Mouse (Mus musculus): ENCODE data around the gene Acap2. TPM values are rescaled to one million over a fixed set of nuclear protein-coding genes. Genes with fewer than 3 reads are reported as not detected.
A peak's percentile ranks its signal among the peaks of the same experiment; 100 is the strongest.

Gene Acap2
- polyA plus RNA-seq (2016; fragmentation: Nextera tagmentation; extraction: Ambion mirVana) = 10.3 and 11.1 TPM in 2 replicates

DNA sequence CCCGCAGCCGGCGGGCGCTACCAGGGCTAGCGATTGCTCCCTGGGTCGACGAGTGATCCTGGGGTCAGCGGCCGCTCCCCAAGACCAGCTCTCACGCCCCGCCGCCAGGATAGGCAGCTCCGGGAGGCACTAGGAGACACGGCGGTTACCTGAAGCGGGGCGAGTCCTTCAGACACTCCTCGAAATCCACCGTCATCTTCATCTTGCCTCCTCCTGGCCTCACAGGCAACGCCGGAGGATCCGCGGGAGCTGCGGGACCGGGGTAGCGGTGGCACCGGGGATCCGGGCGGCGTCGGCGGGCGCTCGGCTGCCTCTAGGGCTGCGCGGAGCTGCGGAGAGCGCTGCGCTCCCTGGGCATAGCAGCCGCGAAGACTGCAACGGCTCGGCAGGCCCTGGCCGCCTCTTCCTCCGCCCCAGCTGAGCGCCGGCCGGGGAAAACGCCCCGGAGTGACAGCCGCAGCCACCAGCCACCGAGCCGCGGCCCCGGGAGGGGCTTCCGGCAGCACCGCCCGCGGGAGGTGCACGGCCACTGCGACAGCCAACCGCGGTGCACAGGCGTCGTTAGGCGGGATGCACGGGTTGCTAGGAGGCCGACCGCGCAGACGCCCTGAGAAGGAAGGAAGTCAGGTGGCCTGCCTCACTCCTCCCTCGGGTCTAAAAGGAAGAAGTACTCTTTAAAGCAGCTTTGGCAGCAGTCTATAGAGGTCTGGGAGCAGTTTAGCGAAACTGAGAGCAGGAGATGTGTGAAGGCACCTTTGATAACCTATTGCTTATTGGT, at the start of gene Acap2:
Gene Acap2 (minus strand): TSS at position 456 of the 778 bp plus-strand sequence.
- ATAC-seq = peak; percentile 98
- no peaks in the 10 kb centered on the region; the same call in 1 of the 2 replicates for H3K27me3 ChIP-seq (replicated peaks)

GRCm38 (mm10) chr16:31249401-31249800, 48.4 kb upstream of the Acap2 start:
- peaks cover 12% of the 10 kb centered on the region for H3K36me3 ChIP-seq
- H3K9me3 ChIP-seq (replicated peaks) = no peaks in the 10 kb centered on the region
- no peak overlapping the region for H3K4me2 ChIP-seq
- H3K27me3 ChIP-seq (replicated peaks) = no peaks in the 10 kb centered on the region
- H3K27ac ChIP-seq = no peak overlapping the region
- no peak for ATAC-seq
- peaks cover 10% of the 10 kb centered on the region for H3K4me1 ChIP-seq
- no peak overlapping the region for H3K4me3 ChIP-seq
- no peak overlapping the region for H3K9ac ChIP-seq
- WGBS (ENCODE audit: insufficient replicate concordance) = 84% methylated on average over 3 of the region's 3 CpGs

More for the DNA sequence above, at the start of gene Acap2:
- under 1% methylated on average over 70 of the region's 73 CpGs for WGBS (ENCODE audit: insufficient replicate concordance)
- peaks cover 40% of the 10 kb centered on the region for H3K4me1 ChIP-seq
- no peaks in the 10 kb centered on the region for H3K9me3 ChIP-seq (replicated peaks)
- H3K9ac ChIP-seq = peak within 1 kb of the TSS; percentile 92
- no peaks in the 10 kb centered on the region for H3K36me3 ChIP-seq
- H3K4me2 ChIP-seq = peak within 1 kb of the TSS; percentile 98
- H3K27ac ChIP-seq = peak within 1 kb of the TSS; percentile 92
- peak within 1 kb of the TSS; percentile 84 for H3K4me3 ChIP-seq

GRCm38 (mm10) chr16:31248717-31249116, 47.7 kb upstream of the Acap2 start:
- H3K27ac ChIP-seq = no peak overlapping the region
- no peak overlapping the region for H3K9ac ChIP-seq
- 83% methylated on average over 13 of the region's 13 CpGs for WGBS (ENCODE audit: insufficient replicate concordance)
- peaks cover 10% of the 10 kb centered on the region for H3K4me1 ChIP-seq
- no peaks in the 10 kb centered on the region for H3K9me3 ChIP-seq (replicated peaks)
- ATAC-seq = no peak
- H3K27me3 ChIP-seq (replicated peaks) = no peaks in the 10 kb centered on the region
- H3K4me3 ChIP-seq = no peak overlapping the region
- H3K36me3 ChIP-seq = peaks cover 12% of the 10 kb centered on the region
- H3K4me2 ChIP-seq = no peak overlapping the region

- H3K4me3 ChIP-seq = no peak overlapping the region
- no peaks in the 10 kb centered on the region for H3K27me3 ChIP-seq (replicated peaks)
- no peak overlapping the region for H3K4me2 ChIP-seq
- H3K36me3 ChIP-seq = peaks cover 7% of the 10 kb centered on the region
- H3K9me3 ChIP-seq (replicated peaks) = no peaks in the 10 kb centered on the region
- H3K9ac ChIP-seq = no peak overlapping the region
- 52% methylated on average over 7 of the region's 7 CpGs for WGBS (ENCODE audit: insufficient replicate concordance)
- H3K4me1 ChIP-seq = peaks cover 10% of the 10 kb centered on the region
- H3K27ac ChIP-seq = no peak overlapping the region
- no peak for ATAC-seq
Observed at GRCm38 (mm10) chr16:31247442-31247841, 46.4 kb upstream of the Acap2 start.

DNA sequence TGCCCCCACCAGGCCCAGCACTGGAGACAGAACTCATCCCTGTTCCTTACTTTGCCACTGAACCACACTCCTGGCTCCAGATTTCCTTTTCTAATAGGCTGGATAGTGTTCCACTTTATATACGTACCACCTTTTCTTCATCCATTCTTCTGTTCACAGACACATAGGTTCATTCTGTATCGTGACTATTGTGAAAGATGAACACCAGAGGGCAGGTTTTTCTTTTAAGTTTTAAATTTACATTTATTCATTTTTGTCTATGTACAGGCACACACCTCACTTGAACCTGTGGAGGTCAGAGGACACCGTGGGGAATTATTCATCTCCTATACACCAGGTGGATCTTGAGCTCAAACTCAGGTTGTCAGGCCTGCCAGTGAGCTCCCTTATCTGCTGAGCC, 43.0 kb upstream of the Acap2 start:
- H3K4me2 ChIP-seq = no peak overlapping the region
- no peak overlapping the region for H3K4me3 ChIP-seq
- 69% methylated on average over 3 of the region's 3 CpGs for WGBS (ENCODE audit: insufficient replicate concordance)
- no peaks in the 10 kb centered on the region for H3K36me3 ChIP-seq
- no peaks in the 10 kb centered on the region for H3K9me3 ChIP-seq (replicated peaks)
- no peak for ATAC-seq
- H3K4me1 ChIP-seq = no peaks in the 10 kb centered on the region
- no peak overlapping the region for H3K27ac ChIP-seq
- no peak overlapping the region for H3K9ac ChIP-seq
- no peaks in the 10 kb centered on the region for H3K27me3 ChIP-seq (replicated peaks)

GRCm38 (mm10) chr16:31241433-31241832, 40.4 kb upstream of the Acap2 start:
- no peaks in the 10 kb centered on the region for H3K9me3 ChIP-seq (replicated peaks)
- ATAC-seq = no peak
- WGBS (ENCODE audit: insufficient replicate concordance) = 75% methylated on average over 9 of the region's 9 CpGs
- H3K27me3 ChIP-seq (replicated peaks) = no peaks in the 10 kb centered on the region
- no peak overlapping the region for H3K27ac ChIP-seq
- H3K9ac ChIP-seq = no peak overlapping the region
- H3K36me3 ChIP-seq = no peaks in the 10 kb centered on the region
- H3K4me2 ChIP-seq = no peak overlapping the region
- H3K4me3 ChIP-seq = no peak overlapping the region
- no peaks in the 10 kb centered on the region for H3K4me1 ChIP-seq

DNA sequence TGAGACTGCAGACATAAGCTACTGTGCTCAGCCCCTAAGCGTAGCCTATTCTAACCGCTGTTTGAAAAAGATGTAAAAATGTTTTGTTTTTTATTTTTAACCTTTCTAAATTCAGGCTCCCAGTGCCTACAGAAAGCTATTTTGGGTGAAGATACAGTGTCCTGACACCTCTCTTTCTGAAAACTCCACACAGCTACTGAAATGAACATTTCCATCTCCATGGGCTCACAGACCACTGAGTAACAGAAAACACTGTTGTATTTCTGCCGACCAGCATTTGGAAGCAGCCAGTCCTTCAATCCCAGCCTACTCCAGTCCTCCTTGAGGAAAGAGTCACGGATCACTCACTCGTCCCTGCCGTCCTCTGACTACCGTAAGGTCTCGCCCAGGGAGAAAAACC, 39.5 kb upstream of the Acap2 start:
- H3K36me3 ChIP-seq = no peaks in the 10 kb centered on the region
- 0 out of 2 replicates have a peak, but pooled peaks cover under 1% of the 10 kb centered on the region for H3K4me1 ChIP-seq
- H3K27me3 ChIP-seq (replicated peaks) = 0 out of 2 replicates have a peak, but pooled peaks cover 5% of the 10 kb centered on the region
- no peak overlapping the region for H3K4me3 ChIP-seq
- no peaks in the 10 kb centered on the region for H3K9me3 ChIP-seq (replicated peaks)
- ATAC-seq = no peak
- no peak overlapping the region for H3K27ac ChIP-seq
- H3K4me2 ChIP-seq = no peak overlapping the region
- H3K9ac ChIP-seq = no peak overlapping the region
- WGBS (ENCODE audit: insufficient replicate concordance) = 74% methylated on average over 8 of the region's 8 CpGs

GRCm38 (mm10) chr16:31238281-31238680, 37.2 kb upstream of the Acap2 start:
- H3K4me1 ChIP-seq = peaks cover 22% of the 10 kb centered on the region
- ATAC-seq = no peak
- H3K27ac ChIP-seq = no peak overlapping the region
- WGBS (ENCODE audit: insufficient replicate concordance) = 78% methylated on average over 5 of the region's 5 CpGs
- no peaks in the 10 kb centered on the region for H3K36me3 ChIP-seq
- H3K4me2 ChIP-seq = no peak overlapping the region
- H3K9me3 ChIP-seq (replicated peaks) = no peaks in the 10 kb centered on the region
- no peak overlapping the region for H3K9ac ChIP-seq
- no peak overlapping the region for H3K4me3 ChIP-seq
- peaks cover 17% of the 10 kb centered on the region for H3K27me3 ChIP-seq (replicated peaks)

DNA sequence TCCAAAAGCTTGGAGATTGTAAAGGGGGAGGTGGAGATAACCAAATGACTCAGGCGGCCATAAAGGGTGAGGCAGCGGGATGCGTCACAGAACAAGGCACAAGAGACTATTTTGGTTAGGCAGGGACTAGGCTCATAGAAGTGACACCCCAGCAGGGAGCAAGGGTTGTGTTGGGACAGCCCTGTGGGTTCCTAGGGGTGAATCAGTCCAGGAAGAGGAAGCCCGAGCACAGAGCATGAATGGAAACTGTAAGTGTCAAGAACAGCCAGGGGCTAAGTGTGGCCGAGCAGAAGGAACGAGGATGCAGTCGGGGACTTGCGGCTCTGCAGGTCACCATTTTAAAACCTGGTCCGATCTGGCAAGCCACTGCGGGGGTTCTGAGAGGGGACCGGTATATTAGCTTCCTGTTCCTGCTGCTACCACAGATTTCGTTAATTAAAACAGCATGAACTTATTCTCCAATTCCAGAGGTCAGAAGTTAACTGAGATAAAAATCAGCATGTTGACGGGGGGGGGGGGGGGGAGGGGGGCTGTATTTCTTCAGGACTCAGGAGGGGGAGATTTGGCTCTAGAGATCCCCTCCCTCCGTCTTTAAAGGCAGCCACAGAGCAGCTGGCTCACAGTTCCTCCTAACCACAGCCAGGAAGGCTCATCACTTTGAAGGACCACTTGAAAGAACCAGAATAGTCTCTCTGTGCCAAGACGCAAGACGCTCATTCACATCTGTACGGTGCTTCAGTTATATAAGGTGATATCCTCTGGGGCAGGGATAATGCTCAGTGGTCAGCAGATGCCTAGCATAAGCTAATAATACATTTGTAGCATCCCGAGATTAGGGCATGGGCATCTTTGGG, 34.6 kb upstream of the Acap2 start:
- ATAC-seq = no peak
- no peak overlapping the region for H3K9ac ChIP-seq
- H3K4me1 ChIP-seq = peaks cover 25% of the 10 kb centered on the region
- no peaks in the 10 kb centered on the region for H3K36me3 ChIP-seq
- 11% methylated on average over 18 of the region's 18 CpGs for WGBS (ENCODE audit: insufficient replicate concordance)
- 0 out of 2 replicates have a peak overlapping the region, but pooled peaks have one; percentile 7 for H3K4me3 ChIP-seq
- H3K9me3 ChIP-seq (replicated peaks) = no peaks in the 10 kb centered on the region
- H3K4me2 ChIP-seq = peak overlapping the region; percentile 42
- H3K27me3 ChIP-seq (replicated peaks) = peaks cover 17% of the 10 kb centered on the region
- H3K27ac ChIP-seq = no peak overlapping the region

- peaks cover 25% of the 10 kb centered on the region for H3K4me1 ChIP-seq
- H3K9me3 ChIP-seq (replicated peaks) = no peaks in the 10 kb centered on the region
- no peaks in the 10 kb centered on the region for H3K36me3 ChIP-seq
- no peak overlapping the region for H3K9ac ChIP-seq
- no peak overlapping the region for H3K4me3 ChIP-seq
- peak overlapping the region; percentile 42; the same call in 1 of the 2 replicates for H3K4me2 ChIP-seq
- H3K27me3 ChIP-seq (replicated peaks) = peaks cover 17% of the 10 kb centered on the region
- 72% methylated on average over 12 of the region's 12 CpGs for WGBS (ENCODE audit: insufficient replicate concordance)
- H3K27ac ChIP-seq = no peak overlapping the region
- no peak for ATAC-seq
Observed at GRCm38 (mm10) chr16:31234808-31235456, 33.9 kb upstream of the Acap2 start.

GRCm38 (mm10) chr16:31234356-31234755, 33.3 kb upstream of the Acap2 start:
- 44% methylated on average over 3 of the region's 3 CpGs for WGBS (ENCODE audit: insufficient replicate concordance)
- peaks cover 25% of the 10 kb centered on the region for H3K4me1 ChIP-seq
- H3K4me3 ChIP-seq = no peak overlapping the region
- H3K36me3 ChIP-seq = no peaks in the 10 kb centered on the region
- peaks cover 17% of the 10 kb centered on the region for H3K27me3 ChIP-seq (replicated peaks)
- H3K4me2 ChIP-seq = peak overlapping the region; percentile 55
- no peak overlapping the region for H3K9ac ChIP-seq
- no peak overlapping the region for H3K27ac ChIP-seq
- no peaks in the 10 kb centered on the region for H3K9me3 ChIP-seq (replicated peaks)
- no peak for ATAC-seq

All from liver, embryonic 12.5 days (tissue).